Mouse (Mus musculus) kidney, postnatal 0 days (tissue): ENCODE measurements around the gene Rcan2. TPM values are rescaled to one million over a fixed set of nuclear protein-coding genes. Genes with fewer than 3 reads are reported as not detected.
A peak's percentile ranks its signal among the peaks of the same experiment; 100 is the strongest.

Source experiments
- ATAC-seq: fragments of 200-750 bp; cut with Nextera tagmentation; replicated peaks from 2 replicates; pipeline ENCODE4 v1.8.0; 2017; ENCODE audit warnings: low read depth, moderate number of reproducible peaks, moderate TSS enrichment, moderate library complexity; ENCODE audit not compliant: low FRiP score
- DNase-seq: peaks from one replicate; pipeline ENCODE4 v3.0.0-alpha.2; 2016; ENCODE audit warnings: low spot score
- H3K27ac ChIP-seq: fragments of 300-500 bp; sonication (generic); 2 replicates; pipeline ENCODE4 v1.5.1; 2014; ENCODE audit warnings: mild to moderate bottlenecking
- H3K27me3 ChIP-seq: fragments of 300-500 bp; sonication (generic); 2 replicates; pipeline ENCODE4 v1.6.1; 2014; ENCODE audit warnings: low read length, mixed read lengths; ENCODE audit not compliant: insufficient read depth
- H3K36me3 ChIP-seq: fragments of 300-500 bp; sonication (generic); 2 replicates; pipeline ENCODE4 v1.6.1; 2014; ENCODE audit warnings: low read length, mixed read lengths; ENCODE audit not compliant: insufficient read depth
- H3K4me1 ChIP-seq: fragments of 300-500 bp; sonication (generic); replicated peaks from 2 replicates; pipeline ENCODE4 v1.6.1; 2014; ENCODE audit warnings: antibody characterized with exemption, low read length, mixed read lengths; ENCODE audit not compliant: insufficient read depth
- H3K4me2 ChIP-seq: fragments of 300-500 bp; sonication (generic); 2 replicates; pipeline ENCODE4 v1.6.1; 2014; ENCODE audit warnings: mild to moderate bottlenecking, low read length, moderate library complexity, mixed read lengths
- H3K4me3 ChIP-seq: fragments of 300-500 bp; sonication (generic); replicated peaks from 2 replicates; pipeline ENCODE4 v1.5.1; 2014; ENCODE audit warnings: low read depth, low read length
- H3K9ac ChIP-seq: fragments of 300-500 bp; sonication (generic); 2 replicates; pipeline ENCODE4 v1.6.1; 2014; ENCODE audit warnings: low read depth, low read length
- H3K9me3 ChIP-seq: fragments of 300-500 bp; sonication (generic); replicated peaks from 2 replicates; pipeline ENCODE4 v1.6.1; 2016; ENCODE audit warnings: low read length, inconsistent platforms, mixed read lengths
- CTCF ChIP-seq: IDR thresholded peaks from 2 replicates; pipeline ENCODE4 v1.5.1; 2016; ENCODE audit warnings: antibody characterized with exemption, low read depth, mild to moderate bottlenecking, moderate library complexity
- WGBS: fragments of 180-500 bp; shearing (Covaris S2); extraction: QIAGEN DNeasy Blood & Tissue Kit; methylation state at CpG from one replicate; pipeline ENCODE4 v1.1.7; 2014; 5-methylcytosine and 5-hydroxymethylcytosine counted together
- polyA plus RNA-seq: library from polyadenylated mRNA; unstranded; fragments of >200 nt; fragmentation: Nextera tagmentation; extraction: Ambion mirVana; gene quantifications from 2 replicates; pipeline ENCODE4 v1.2.1, GENCODE M21; 2015

Gene Rcan2
- polyA plus RNA-seq, 1 experiment from 2014 or later: 6.9 TPM

DNA sequence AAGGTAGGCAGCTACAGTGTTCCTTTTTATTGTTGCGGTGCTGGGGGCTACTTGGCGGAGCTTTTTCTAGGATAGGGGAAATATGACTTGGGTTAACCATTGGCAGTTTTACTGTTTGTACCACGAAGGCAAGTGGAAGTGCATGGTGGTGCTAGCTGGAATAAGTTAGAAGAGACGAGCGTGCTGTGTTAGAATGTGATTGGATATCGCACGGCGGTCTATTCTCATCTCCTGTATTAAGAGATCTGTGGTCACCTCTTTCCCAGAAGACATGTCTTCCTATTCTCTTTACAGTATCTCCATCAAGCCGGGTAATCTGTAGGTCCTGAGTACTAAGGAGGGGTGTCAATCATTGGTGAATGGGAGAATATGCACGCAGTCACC lies 152.4 kb downstream of the Rcan2 start:
- H3K4me3 ChIP-seq: no peak overlapping the region
- DNase-seq (no peak), ATAC-seq (no peak)
- 87% methylated on average over 10 of the region's 10 CpGs for WGBS
- no peak overlapping the region for H3K9ac ChIP-seq
- H3K9me3 ChIP-seq: no peaks in the 10 kb centered on the region
- no peaks in the 10 kb centered on the region for H3K4me1 ChIP-seq
- H3K4me2 ChIP-seq: no peak overlapping the region
- no peak overlapping the region for H3K27ac ChIP-seq
- TF ChIP-seq CTCF: no peak
- H3K27me3 ChIP-seq: no peaks in the 10 kb centered on the region
- H3K36me3 ChIP-seq: no peaks in the 10 kb centered on the region

DNA sequence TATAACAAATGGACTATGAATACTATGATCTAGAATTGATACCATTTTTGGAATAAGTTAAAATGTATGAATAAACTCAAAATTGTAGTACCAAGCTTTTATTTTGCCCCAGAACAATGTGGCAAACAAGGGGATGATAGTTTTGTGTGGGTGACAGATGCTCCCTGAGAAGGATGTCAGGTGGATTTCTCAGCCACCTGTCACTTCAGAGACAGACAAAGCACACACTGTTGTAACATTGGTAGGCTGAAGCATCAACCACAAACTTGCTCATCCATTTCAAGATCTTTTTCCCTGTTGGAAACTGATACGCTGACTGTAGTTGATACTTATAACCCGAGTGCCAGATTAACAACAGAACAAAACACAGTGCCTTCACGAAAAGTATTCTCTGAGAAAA lies 158.6 kb downstream of the Rcan2 start:
- no peaks in the 10 kb centered on the region for H3K36me3 ChIP-seq
- no peaks in the 10 kb centered on the region for H3K4me1 ChIP-seq
- H3K9ac ChIP-seq: no peak overlapping the region
- no peak overlapping the region for H3K4me3 ChIP-seq
- no peak for TF ChIP-seq CTCF
- 57% methylated on average over 3 of the region's 3 CpGs for WGBS
- no peak for ATAC-seq
- H3K27me3 ChIP-seq: no peaks in the 10 kb centered on the region
- DNase-seq: no peak
- H3K9me3 ChIP-seq: no peaks in the 10 kb centered on the region
- no peak overlapping the region for H3K27ac ChIP-seq
- no peak overlapping the region for H3K4me2 ChIP-seq

DNA sequence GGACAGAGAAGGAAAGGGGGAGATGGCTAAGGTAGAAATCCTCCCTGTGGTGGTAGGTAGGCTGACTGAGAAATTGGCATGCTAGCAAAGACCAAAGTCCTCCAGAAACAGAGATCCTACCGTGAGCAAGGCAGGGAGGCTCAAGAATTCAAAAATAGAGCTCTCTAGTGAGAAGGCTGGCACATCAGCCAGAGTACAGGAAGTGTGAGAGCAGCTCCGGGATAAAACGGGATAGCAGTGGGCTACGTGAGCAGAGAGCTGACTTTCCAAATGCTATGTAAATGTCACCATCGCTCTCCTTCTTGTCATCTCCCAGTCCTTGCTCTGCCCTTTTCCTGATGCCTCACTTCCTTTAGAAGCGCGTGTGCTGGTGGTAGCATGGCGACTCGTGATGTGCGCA lies 168.8 kb downstream of the Rcan2 start:
- WGBS: 87% methylated on average over 10 of the region's 10 CpGs
- DNase-seq: no peak
- H3K9me3 ChIP-seq: no peaks in the 10 kb centered on the region
- no peak for ATAC-seq
- no peak overlapping the region for H3K4me3 ChIP-seq
- no peak overlapping the region for H3K27ac ChIP-seq
- no peak overlapping the region for H3K9ac ChIP-seq
- no peaks in the 10 kb centered on the region for H3K27me3 ChIP-seq
- no peaks in the 10 kb centered on the region for H3K4me1 ChIP-seq
- TF ChIP-seq CTCF: no peak
- no peak overlapping the region for H3K4me2 ChIP-seq
- no peaks in the 10 kb centered on the region for H3K36me3 ChIP-seq

DNA sequence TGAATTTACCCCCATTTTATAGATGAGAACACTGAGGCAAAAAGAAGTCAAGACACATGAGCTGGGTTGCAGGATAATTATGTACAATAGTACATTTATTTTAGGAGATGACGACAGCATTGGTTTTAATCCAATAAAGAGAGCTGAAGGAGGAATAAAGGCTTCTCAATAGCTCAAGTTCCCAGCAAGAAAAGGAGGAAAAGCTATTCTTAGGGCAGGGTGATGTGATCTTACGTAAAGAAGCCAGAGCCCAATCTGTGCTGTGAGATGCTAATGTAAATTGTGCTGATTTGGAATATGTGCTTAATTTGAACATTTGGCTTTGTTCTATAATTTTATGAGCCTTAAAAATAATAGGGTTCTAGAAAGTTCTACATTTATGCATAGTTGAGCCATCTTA lies 176.4 kb downstream of the Rcan2 start:
- no peak overlapping the region for H3K9ac ChIP-seq
- no peaks in the 10 kb centered on the region for H3K9me3 ChIP-seq
- ATAC-seq (no peak), DNase-seq (no peak)
- no peaks in the 10 kb centered on the region for H3K4me1 ChIP-seq
- no peak overlapping the region for H3K4me3 ChIP-seq
- no peak for TF ChIP-seq CTCF
- H3K27me3 ChIP-seq: no peaks in the 10 kb centered on the region
- H3K4me2 ChIP-seq: no peak overlapping the region
- H3K27ac ChIP-seq: no peak overlapping the region
- H3K36me3 ChIP-seq: no peaks in the 10 kb centered on the region
- 86% methylated on average over 2 of the region's 2 CpGs for WGBS

DNA sequence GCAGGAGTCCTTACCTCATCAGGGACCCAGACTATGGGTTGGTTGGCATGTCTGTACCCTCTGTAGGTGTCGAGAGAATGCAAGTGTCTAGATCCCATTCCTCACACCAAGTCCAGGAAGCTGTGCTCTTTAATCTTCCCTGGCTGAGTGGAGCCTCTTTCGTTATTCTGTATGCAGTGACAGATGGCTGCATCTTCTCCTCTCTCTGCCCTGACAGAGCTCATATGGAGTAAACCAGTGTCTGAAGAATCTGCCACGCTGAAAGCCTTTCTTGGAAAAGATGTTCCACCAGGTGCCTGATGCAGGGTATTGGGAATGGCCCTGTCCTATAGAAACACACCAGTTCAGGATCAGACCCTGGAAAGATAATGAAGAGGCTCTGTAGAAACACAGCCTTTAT lies 178.8 kb downstream of the Rcan2 start:
- H3K36me3 ChIP-seq: no peaks in the 10 kb centered on the region
- no peaks in the 10 kb centered on the region for H3K4me1 ChIP-seq
- DNase-seq: no peak
- no peak overlapping the region for H3K4me3 ChIP-seq
- no peak overlapping the region for H3K27ac ChIP-seq
- ATAC-seq: no peak
- H3K27me3 ChIP-seq: no peaks in the 10 kb centered on the region
- no peaks in the 10 kb centered on the region for H3K9me3 ChIP-seq
- WGBS: 79% methylated on average over 3 of the region's 3 CpGs
- TF ChIP-seq CTCF: no peak
- no peak overlapping the region for H3K9ac ChIP-seq
- no peak overlapping the region for H3K4me2 ChIP-seq

DNA sequence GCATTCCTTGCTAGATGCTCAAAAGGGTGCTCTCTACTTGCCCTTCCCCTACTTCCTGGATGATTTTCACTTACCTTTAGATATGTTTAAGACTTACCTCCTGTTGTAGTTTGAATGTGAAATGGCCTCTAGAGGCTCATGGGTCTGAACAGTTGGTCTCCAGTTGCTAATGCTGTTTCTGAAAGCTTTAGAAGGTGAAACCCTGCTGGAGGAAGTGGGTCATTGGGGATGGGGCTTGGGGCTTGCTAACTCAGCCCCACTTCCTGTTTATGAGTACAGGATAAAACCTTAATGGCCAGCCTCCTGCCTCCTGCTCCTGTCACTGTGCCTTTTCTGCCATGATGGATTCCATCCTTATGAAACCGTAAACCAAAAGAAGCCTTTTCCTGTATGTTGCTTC lies 181.4 kb downstream of the Rcan2 start:
- no peaks in the 10 kb centered on the region for H3K4me1 ChIP-seq
- no peak overlapping the region for H3K4me2 ChIP-seq
- H3K36me3 ChIP-seq: no peaks in the 10 kb centered on the region
- no peak overlapping the region for H3K4me3 ChIP-seq
- 59% methylated on average over 1 of the region's 1 CpGs for WGBS
- H3K27me3 ChIP-seq: no peaks in the 10 kb centered on the region
- no peak for DNase-seq
- no peak overlapping the region for H3K9ac ChIP-seq
- H3K9me3 ChIP-seq: no peaks in the 10 kb centered on the region
- TF ChIP-seq CTCF: no peak
- no peak for ATAC-seq
- H3K27ac ChIP-seq: no peak overlapping the region

DNA sequence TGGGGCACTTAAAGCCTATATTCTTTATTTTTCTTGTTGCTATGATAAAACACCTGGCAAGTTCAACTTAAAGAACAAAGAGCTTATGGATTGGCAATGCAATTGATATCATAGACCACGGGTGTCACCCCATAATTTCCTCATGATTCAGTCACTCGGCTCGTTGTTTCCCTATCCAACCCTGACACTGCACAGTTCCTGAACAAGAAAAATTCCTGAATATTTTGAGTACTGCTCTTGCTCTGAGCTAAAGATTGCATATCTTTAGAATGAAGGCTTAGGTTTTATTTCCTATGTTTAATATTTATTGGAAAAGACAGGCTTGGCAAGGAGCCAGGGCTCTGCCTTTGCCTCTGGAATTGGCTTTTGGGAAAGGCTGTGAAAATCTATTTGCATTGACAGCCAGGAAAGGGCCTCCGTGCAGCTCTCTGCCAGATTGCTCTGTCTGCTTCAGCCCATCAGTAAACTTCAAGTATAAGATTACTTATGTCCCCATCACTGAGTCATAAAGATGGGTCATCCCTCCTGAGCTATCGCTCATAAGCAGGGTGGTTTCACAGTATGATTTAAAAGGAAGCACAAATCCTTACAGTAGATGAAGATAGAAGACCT lies 188.3 kb downstream of the Rcan2 start:
- H3K4me1 ChIP-seq: no peaks in the 10 kb centered on the region
- no peaks in the 10 kb centered on the region for H3K27me3 ChIP-seq
- H3K36me3 ChIP-seq: no peaks in the 10 kb centered on the region
- H3K27ac ChIP-seq: no peak overlapping the region
- no peak overlapping the region for H3K4me2 ChIP-seq
- no peaks in the 10 kb centered on the region for H3K9me3 ChIP-seq
- no peak overlapping the region for H3K9ac ChIP-seq
- H3K4me3 ChIP-seq: no peak overlapping the region
- no peak for TF ChIP-seq CTCF
- DNase-seq (peak; percentile 5), ATAC-seq (no peak)
- 49% methylated on average over 5 of the region's 5 CpGs for WGBS
